Comparison of ENCODE assay signal across 7 mouse cellular contexts in genomic region chr14:34503325-34503647, GRCm38 (mm10). TPM values are rescaled to one million over a fixed set of nuclear protein-coding genes. Genes with fewer than 3 reads are reported as not detected.
DNase-seq lines count a peak whose midpoint lies in the region; ATAC-seq and TF ChIP-seq lines count a peak whose summit lies in the region.

Gene Bmpr1a, minus strand, starts transcription at chr14:34503341.

- 7% methylated on average over 15 of the region's 15 CpGs for WGBS in forebrain, embryonic 15.5 days
- 7% methylated on average over 15 of the region's 15 CpGs for WGBS in hindbrain, embryonic 15.5 days
- 8% methylated on average over 15 of the region's 15 CpGs for WGBS in midbrain, embryonic 11.5 days

- H3K9ac ChIP-seq in forebrain, embryonic 15.5 days (replicated peaks), result peak within 1 kb of the TSS; percentile 89
- peak within 1 kb of the TSS; percentile 85 for H3K9ac ChIP-seq in hindbrain, embryonic 15.5 days
- peak within 1 kb of the TSS; percentile 99 for H3K9ac ChIP-seq in midbrain, embryonic 11.5 days (ENCODE audit: low read length)

- peaks cover 47% of the 10 kb centered on the region for H3K79me2 ChIP-seq in C2C12 (ENCODE audit: control insufficient read depth, insufficient read depth)

- H3K27ac ChIP-seq in forebrain, embryonic 15.5 days (replicated peaks), result peak within 1 kb of the TSS; percentile 94
- H3K27ac ChIP-seq in hindbrain, embryonic 15.5 days (replicated peaks), result peak within 1 kb of the TSS; percentile 94
- H3K27ac ChIP-seq in midbrain, embryonic 11.5 days (ENCODE audit: low read depth, low read length), result peak within 1 kb of the TSS; percentile 89

- H3K9me3 ChIP-seq in forebrain, embryonic 15.5 days, result no peaks in the 10 kb centered on the region
- H3K9me3 ChIP-seq in hindbrain, embryonic 15.5 days, result no peaks in the 10 kb centered on the region
- no peaks in the 10 kb centered on the region for H3K9me3 ChIP-seq in midbrain, embryonic 11.5 days (ENCODE audit: control insufficient read depth, low read length)

- peak within 1 kb of the TSS; percentile 78 for H3ac ChIP-seq in C2C12 (ENCODE audit: control insufficient read depth, insufficient read length, low read depth)

- no peaks in the 10 kb centered on the region for H3K36me3 ChIP-seq in C2C12 (ENCODE audit: control insufficient read depth, insufficient read depth)
- H3K36me3 ChIP-seq in forebrain, embryonic 15.5 days, result no peaks in the 10 kb centered on the region
- H3K36me3 ChIP-seq in hindbrain, embryonic 15.5 days, result no peaks in the 10 kb centered on the region
- no peaks in the 10 kb centered on the region for H3K36me3 ChIP-seq in midbrain, embryonic 11.5 days (ENCODE audit: control insufficient read depth, insufficient read depth, low read length)

- no peaks in the 10 kb centered on the region for H3K27me3 ChIP-seq in C2C12 (ENCODE audit: control insufficient read depth, insufficient read depth, insufficient read length)
- no peaks in the 10 kb centered on the region for H3K27me3 ChIP-seq in forebrain, embryonic 15.5 days
- no peaks in the 10 kb centered on the region for H3K27me3 ChIP-seq in hindbrain, embryonic 15.5 days
- H3K27me3 ChIP-seq in midbrain, embryonic 11.5 days (ENCODE audit: control insufficient read depth, insufficient read depth, low read length), result no peaks in the 10 kb centered on the region

- peak within 1 kb of the TSS; percentile 70 for H3K4me2 ChIP-seq in forebrain, embryonic 15.5 days (replicated peaks)
- H3K4me2 ChIP-seq in hindbrain, embryonic 15.5 days, result peak within 1 kb of the TSS; percentile 58
- H3K4me2 ChIP-seq in midbrain, embryonic 11.5 days, result peak within 1 kb of the TSS; percentile 71

- ATAC-seq in forebrain, embryonic 15.5 days (replicated peaks), result no peak
- no peak for ATAC-seq in hindbrain, embryonic 15.5 days (ENCODE audit: low FRiP score, low read depth)
- ATAC-seq in midbrain, embryonic 11.5 days (ENCODE audit: low FRiP score), result no peak

- peaks cover 50% of the 10 kb centered on the region for H3K4me1 ChIP-seq in forebrain, embryonic 15.5 days
- H3K4me1 ChIP-seq in hindbrain, embryonic 15.5 days (replicated peaks), result peaks cover 41% of the 10 kb centered on the region
- peaks cover 21% of the 10 kb centered on the region for H3K4me1 ChIP-seq in midbrain, embryonic 11.5 days (ENCODE audit: control insufficient read depth, insufficient read depth, low read length)

- peaks cover 39% of the 10 kb centered on the region for H3K79me3 ChIP-seq in C2C12 (ENCODE audit: low read depth)

- peak; percentile 60 for DNase-seq in 3T3-L1 (ENCODE audit: low read depth, low spot score)
- no peak for DNase-seq in midbrain, embryonic 11.5 days (ENCODE audit: low spot score, missing footprints)
- no peak for DNase-seq in thymus, postnatal 10 days (ENCODE audit: low spot score in 2 of 2)
- DNase-seq in right cerebral cortex, postnatal 14 days, result no peak

- peak within 1 kb of the TSS; percentile 79 for H3K4me3 ChIP-seq in C2C12 (ENCODE audit: insufficient read depth, poor library complexity, severe bottlenecking)
- H3K4me3 ChIP-seq in forebrain, embryonic 15.5 days, result peak within 1 kb of the TSS; percentile 87
- H3K4me3 ChIP-seq in hindbrain, embryonic 15.5 days, result peak within 1 kb of the TSS; percentile 65
- peak within 1 kb of the TSS; percentile 91 for H3K4me3 ChIP-seq in midbrain, embryonic 11.5 days (ENCODE audit: low read depth, low read length)

- no peak for TF ChIP-seq CTCF in C2C12 (IDR thresholded peaks at IDR 0.05; ENCODE audit: control insufficient read depth, insufficient read depth, insufficient read length)

TF ChIP-seq in C2C12, 6 proteins besides CTCF, POLR2A, EP300 and RAD21:
- TF ChIP-seq MYOD1 (IDR thresholded peaks at IDR 0.05; ENCODE audit: control insufficient read depth, insufficient read length, low read depth) (no peak), MYOG (IDR thresholded peaks at IDR 0.05; ENCODE audit: control insufficient read depth, extremely low read depth, insufficient read length) (no peak), USF1 (IDR thresholded peaks at IDR 0.05; ENCODE audit: low read depth) (no peak), FOSL1 (IDR thresholded peaks at IDR 0.05; ENCODE audit: insufficient read depth, low read length, poor library complexity, severe bottlenecking) (no peak), CEBPB (IDR thresholded peaks at IDR 0.05; ENCODE audit: low read depth) (no peak), MAX (IDR thresholded peaks at IDR 0.05) (no peak)

RNA-seq across cellular contexts. Expression of gene Bmpr1a, which starts in this region (rescaled TPM):
- 8.9 TPM for polyA plus RNA-seq in C2C12 (2012; fragmentation: generic; extraction: Trizol)
- polyA plus RNA-seq in forebrain, embryonic 15.5 days (2015; fragmentation: Nextera tagmentation; extraction: Ambion mirVana), result 23.4 and 24.7 TPM in 2 replicates
- 20.7 and 21.4 TPM in 2 replicates for polyA plus RNA-seq in hindbrain, embryonic 15.5 days (2015; fragmentation: Nextera tagmentation; extraction: Ambion mirVana)
- 44.4 and 49.8 TPM in 2 replicates for polyA plus RNA-seq in midbrain, embryonic 11.5 days (2014; fragmentation: Nextera tagmentation; extraction: Ambion mirVana)
